Mouse (Mus musculus) gastrocnemius, postnatal 10 days (tissue): ENCODE data around the gene Ctdsp1. TPM values are rescaled to one million over a fixed set of nuclear protein-coding genes. Genes with fewer than 3 reads are reported as not detected.

Experiments used
- DNase-seq: peaks from one replicate; pipeline ENCODE4 v3.0.0; 2021; ENCODE audit warnings: mixed read lengths
- total RNA-seq, 2 experiments: library from RNA; stranded (reverse); gene quantifications; 2 replicates each; pipeline ENCODE4 v1.2.3; 2021

The Ctdsp1 gene
- total RNA-seq, 2 experiments from 2014 or later, result 99.4 to 103 TPM

DNA sequence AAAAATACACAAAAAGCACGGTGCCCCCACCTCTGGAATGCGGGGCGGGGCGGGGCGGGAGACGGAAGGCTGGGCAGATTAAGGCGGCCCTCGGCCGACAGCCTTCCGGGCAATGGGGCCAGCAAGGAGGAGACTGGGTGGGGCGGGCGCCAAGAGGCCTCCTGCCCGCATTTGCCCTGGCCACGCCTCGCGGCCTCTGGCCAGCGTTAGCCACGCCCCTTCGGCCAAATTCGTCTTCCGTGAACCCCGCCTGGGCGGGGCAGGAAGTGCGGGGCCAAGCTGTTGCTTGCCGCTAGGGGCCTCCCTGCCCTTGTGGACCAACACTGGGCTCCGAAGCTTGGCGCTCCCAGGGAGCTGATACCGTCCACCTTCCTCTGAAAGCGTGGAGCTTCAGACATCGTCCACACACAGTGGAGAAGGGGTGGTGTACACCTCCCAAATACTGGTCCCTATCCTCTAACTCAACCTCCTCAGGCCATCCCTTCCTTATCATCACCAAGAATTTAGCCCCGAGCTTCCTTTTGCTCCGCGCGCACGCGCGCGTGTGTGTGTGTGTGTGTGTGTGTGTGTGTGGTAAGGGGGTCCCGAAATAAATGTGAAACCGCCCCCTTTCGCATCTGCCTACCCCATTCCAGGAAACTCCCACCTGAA lies 6.1 kb downstream of the Ctdsp1 start:
- peak; percentile 100 for DNase-seq

DNA sequence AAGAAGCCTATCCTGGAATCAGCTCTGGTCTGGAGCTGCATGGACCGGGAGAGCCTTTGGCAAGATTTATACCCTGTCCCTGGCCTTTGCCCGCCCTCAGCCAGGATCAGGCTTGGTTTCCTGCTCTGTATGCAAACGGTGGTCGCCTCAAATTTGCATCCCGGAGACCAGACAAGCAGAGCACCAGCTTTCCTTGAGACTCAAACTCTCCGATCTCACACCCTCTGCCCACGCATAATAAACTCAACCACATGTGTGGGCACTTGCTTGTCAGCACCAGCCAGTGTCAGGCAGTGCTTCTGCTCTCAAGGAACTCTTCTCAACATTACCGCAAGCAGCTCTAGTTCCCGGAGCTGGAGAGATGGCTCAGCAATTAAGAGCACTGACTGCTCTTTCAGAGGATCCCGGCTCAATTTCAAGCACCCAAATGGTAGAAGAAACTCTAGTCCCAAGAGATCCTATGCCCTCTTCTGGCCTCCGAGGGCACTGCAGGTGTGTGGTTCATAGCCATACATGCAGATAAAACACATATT lies 6.7 kb downstream of the Ctdsp1 start:
- DNase-seq, result peak; percentile 52

DNA sequence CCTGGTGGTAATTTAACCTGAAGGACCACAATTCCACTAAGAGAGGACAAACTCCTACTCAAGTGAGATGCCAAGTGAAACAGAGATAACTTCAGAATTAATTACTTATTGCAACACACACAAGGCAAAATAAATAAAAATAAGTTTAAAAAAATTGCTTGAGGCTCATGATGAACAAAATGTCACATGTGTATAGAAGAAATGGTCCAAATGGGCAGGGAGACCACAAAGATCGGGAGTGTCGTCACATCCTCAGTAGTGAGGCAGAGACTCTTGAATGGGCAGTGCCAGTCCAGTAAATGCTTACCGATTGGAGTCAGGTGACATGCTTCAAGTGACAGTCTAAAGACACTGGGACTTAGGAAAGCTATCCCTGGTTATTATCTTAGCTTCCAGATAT lies 9.2 kb downstream of the Ctdsp1 start:
- DNase-seq, result no peak

DNA sequence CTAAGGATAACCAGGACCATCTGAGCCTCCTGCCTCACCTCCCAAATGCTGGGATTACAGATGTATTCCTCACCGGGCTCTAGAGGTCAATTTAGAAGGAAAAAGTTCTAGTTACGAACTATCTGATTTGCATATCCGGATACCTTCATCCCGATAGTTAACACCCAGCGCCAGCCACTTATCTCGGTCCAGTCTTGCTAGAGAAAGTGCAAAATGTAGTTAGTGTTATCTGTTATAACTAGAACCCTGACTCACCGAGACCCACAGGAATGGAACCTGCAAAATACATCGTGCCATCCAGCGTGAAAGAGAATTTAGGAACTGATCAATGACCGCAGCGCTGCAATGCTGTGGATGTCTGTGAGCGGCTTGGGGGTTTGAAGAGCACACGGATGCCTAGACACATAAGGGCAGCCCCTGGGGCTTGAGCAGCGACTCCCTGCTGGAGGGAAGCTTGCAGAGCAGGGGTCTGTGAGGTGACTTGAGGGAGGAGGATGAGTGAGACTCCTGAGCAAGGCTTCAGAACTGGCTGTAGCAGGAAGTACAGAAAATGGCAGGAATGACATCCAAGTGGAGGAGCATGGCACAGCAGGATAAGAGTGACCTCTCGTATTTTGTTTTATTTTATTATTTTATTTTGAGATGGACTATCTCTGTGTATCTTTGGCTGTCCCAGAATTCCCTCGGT lies 9.8 kb downstream of the Ctdsp1 start:
- no peak for DNase-seq

DNA sequence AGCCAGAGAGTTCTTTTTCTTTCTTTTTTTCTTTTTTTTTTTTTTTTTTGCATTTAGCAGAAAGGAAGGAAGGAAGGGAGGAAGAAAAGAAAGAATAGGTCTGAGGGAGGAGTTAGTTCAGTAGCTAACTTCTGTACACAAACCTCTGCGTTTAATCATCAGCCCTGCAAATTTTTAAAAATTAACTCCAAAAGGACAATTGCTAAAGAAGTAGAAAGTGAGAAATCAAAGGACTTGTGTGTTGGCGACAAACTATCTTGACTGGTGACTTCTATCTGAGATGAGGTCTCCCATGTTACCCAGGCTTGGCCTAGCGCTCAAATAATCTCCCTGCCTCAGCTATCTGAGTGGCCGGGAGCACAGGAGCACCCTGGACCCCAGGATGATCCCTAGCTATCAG lies 12.9 kb downstream of the Ctdsp1 start:
- no peak for DNase-seq

DNA sequence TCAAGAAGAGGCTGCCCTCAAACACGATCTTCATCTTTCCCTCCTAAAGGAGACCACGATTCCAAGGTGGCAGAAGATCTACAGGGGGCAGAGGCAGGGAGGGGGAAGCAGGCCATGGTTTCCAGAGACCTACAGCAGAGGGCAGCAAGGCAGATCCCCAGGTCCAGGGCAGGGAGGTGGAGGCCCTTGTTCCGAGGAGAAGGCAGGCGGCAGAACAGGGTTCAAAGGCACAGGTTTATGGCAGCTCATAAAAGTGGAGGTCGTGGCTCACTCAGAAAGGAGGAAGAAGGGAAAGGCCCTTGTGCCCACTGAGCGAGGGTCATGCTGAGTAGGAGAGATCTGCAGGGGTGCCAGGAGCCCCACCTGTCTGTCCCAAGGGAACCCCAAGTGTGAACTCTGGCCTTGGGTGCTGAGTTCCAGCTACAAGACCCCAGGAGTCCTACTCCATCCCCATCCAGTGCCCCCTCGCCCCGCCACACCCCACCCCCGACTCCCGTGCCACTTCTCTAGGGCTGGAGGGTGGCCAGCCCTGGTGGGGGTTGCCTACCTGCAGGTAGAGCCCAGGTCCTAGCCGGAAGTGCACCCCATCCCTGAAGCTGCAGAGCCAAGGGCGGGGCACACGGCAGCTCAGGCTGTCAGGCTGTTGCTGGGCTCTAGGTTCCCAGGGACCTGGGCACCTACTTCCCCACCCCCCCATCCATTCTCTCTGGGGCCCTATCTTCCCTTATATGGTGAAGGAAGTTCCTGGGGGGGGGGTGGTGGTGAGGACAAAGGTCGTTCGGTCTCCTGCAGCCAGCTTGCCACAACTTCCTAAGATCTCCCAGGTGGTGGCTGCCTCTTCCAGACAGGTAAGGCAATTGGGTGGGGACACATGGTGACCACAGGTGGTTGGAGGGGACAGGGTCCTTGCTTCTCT lies 17.5 kb downstream of the Ctdsp1 start, which contains the start of gene Vil1:
Vil1 (plus strand) TSS at position 788 of the 916 bp plus-strand sequence.
- no peak for DNase-seq

DNA sequence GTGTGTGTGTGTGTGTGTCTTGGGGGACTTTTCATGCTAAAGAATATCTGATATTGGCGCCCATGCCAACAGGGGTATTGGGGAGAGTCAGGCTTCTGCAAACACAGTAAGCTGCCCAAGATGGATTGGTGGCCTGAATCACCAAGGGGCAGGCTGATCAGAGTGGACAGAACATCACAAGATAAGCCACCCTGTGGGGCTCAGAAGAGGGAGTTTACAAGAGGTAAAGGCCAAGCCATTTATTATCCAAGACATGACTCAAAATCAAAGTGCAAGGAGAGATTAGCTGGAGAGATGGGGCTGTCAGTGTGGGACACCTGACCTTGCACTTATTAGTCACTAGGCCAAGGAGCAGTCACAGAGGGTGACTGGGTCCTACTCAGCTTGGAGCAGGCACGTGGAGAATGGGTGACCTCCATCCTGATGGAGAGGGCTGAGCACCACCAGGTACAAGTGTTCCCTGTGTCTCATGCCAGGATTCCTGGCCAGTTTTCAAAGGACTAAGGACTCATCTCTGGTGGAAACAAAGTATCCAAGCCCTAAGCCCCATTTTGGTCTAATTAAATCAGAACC lies 20.5 kb downstream of the Ctdsp1 start:
- DNase-seq, result no peak

DNA sequence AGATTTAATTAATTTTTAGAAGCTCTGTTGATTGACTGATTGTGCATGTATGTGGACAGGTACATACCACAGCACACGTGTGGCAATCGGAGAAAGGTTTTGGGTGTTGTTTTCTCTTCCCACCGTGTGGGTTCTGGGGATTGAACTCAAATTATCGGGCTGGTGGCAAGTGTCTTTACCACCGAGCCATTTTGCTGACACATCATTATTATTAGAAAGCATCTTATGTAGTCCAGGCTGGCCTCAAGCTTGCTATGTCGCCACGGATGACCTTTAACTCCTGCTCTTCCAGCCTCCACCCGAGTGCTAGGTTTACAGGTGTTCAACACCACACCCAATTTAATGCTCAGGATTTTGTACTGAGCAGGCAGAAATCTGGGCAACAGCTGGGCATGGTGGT lies 21.4 kb downstream of the Ctdsp1 start:
- DNase-seq, result no peak

DNA sequence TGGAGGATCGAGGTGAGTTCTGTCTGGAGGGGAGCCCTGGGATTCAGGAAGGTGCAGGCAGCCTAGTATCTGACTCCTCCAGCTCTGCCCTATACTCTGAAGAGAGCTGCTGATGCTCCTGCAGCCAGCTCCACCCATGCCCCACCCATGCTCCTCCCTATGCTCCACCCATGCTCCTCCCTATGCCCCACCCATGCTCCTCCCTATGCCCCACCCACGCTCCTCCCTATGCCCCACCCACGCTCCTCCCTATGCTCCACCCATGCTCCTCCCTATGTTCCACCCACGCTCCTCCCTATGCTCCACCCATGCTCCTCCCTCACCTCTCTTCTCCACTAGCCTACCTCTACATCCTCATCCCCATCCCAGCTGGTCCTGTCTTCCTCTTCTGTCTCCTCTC lies 23.8 kb downstream of the Ctdsp1 start:
- DNase-seq, result peak; percentile 23

DNA sequence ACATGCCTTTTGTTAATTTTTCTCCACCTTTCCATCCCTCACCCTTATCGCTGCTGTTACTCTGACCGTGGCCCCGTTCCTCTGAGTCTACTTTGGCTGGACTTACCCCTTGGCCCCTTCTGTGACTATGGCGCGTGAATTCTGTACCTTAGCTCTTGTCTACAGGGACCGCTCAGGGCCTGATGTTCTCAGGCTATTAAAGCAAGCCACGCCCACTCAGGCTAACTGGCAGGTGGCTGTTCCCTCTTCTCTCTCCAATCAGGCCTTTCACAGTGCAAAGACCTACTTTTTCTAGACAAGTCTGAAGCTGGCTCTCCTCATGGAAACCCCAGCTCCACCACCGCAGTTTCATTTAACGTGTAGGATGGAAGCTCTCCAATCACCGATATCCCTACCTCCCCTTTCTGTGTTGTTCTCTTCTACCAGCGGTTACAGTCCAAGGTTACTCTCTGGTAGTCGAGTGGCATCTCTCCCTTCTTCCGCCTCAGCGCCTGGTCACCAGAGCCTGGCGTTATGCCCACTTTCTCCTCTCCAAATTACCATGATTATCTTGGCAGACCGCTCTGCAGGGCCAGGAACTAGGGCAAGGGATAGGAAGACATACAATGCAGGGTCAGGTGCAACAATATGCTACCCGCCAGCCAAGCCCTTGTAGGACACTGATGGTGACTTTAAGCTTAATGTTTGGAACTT lies 27.6 kb downstream of the Ctdsp1 start:
- DNase-seq, result no peak

DNA sequence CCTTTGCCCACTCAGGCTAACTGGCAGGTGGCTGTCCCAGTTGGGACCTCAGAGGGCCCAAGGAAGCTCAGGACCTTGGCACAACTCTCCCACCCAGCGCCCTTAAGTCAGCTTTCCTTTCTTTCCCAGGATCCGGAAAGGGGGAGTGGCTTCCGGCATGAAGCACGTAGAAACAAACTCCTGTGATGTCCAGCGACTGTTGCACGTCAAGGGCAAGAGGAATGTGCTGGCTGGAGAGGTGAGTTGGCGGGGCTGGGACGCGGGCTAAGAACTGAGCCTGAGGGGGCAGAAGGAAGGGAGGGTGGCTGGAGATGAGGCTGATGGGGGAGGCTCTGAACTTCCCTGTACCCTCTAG lies 28.1 kb downstream of the Ctdsp1 start:
- DNase-seq, result no peak

DNA sequence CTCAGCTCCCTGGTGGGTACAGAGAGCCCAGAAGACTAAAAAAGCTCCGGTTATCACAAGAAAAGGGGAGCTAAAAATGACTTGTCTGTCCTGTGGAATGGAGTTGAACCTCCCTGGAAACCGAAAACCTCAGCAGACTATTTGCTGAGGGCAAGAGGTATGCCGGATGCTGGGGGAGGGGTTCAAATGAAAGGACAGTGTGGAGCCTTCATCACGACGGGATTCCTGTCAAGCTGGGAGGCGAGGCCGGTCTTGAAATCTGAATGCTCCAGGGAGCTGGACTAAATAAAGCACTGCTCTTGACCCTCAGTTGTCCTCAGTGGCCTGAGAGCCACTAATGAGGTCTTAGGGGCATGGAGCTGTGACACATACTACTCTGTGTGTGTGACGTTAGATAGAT lies 31.8 kb downstream of the Ctdsp1 start:
- no peak for DNase-seq

DNA sequence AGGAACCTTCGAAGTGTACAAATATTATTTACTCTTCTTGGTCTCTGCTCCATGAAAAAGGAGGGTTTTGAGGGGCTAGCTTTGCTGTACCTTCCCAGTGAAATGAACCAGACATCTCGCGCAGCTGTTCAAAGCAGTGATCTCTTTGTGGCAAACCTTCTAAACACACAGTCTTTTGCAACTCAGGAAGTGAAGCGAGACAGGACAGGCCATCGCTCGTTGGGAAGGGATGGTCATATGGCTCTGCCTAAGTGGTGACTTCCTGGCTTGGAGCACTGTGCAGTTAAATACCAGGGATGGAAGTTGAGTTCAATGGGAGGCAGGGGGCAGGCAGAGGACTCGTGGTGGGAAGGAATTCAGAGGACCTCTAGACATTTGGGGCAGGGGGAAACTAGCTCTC lies 34.5 kb downstream of the Ctdsp1 start:
- no peak for DNase-seq

DNA sequence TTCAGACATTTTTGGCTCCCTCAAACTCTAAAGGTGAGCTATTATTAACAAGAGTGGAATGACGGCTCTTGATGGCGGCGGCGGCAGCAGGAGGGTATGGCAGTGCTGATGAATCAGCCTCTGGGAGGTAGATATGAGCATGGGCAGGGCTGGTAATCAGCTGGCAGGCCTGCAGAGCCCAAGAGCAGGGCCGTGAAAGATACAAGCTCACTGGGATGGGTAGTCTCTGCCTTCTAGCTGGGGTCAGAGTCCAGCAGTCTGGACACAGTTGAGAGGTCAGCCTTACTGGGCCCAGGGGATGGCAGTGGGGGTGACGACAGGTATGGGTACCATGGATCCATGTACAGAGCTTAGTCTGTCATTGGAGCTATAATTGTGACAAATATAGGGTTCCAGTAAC lies 41.9 kb downstream of the Ctdsp1 start:
- no peak for DNase-seq

DNA sequence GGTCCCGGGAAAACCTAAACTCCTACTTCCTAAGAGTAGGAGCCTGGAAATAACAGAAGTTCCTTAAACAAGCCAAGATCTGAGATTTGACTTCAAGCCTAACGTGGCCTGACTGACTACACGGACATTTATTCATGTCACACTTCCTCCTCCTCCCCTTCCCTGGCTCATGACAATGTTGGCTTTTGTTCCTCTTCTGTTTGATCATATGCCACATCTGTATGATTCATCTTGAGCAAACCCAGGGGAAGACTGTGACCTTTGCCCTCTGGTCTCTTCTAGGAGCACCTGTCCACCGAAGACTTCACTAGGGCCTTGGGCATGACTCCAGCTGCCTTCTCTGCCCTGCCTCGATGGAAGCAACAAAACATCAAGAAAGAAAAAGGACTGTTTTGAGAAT lies 43.3 kb downstream of the Ctdsp1 start:
- DNase-seq, result no peak

DNA sequence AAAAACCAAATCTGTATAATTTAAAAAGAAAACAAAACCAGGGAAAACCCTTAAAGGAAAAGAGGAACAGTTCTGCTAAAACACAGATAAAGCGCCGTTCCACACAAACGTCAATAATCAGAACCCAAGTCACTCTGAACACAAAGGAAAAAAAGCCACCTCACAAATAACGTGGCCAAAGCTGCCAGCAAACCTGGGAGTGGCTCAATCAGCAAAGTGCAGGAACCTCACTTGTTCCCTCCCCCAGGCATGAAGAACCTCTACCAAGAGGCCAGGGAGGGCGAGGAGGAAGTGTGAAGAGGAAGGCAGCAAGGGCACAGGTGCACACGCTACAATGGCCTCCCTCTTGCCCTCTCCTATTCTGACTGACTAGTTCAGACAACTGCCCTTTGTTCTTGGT lies 44.3 kb downstream of the Ctdsp1 start:
- DNase-seq, result no peak

DNA sequence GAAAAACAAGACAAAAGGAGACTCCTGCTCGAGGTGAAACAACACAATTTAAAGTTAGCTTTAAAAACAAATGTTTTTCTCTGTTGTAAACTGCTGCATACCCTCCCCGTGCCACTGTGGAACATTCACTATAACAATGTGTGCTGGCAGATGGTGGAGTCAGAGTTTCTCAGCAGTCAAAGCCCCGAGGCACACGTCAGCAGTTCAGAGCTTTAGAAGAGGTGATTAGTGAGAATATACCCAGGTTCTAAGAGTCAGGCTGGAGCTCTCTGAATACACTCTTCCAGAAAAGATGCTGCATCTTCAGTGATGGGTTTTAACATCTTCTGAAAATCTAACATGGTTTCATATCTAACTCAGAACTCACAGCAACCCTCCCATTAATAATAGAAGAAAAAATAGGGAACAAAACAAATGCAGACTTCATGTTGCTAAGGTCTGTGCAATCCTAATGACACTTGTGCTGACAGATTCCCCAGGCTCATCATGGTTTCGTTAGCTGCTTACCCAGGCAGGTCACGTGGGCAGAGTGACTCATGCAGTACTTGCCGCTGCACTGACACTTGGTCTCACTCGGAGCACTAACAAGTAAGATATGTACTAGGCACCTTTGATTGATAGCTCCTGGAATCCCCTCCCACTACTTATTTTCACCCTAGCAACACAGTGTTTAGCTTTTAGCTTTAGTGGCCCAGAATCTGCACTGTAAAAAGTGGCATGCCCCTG lies 46.6 kb downstream of the Ctdsp1 start:
- no peak for DNase-seq

DNA sequence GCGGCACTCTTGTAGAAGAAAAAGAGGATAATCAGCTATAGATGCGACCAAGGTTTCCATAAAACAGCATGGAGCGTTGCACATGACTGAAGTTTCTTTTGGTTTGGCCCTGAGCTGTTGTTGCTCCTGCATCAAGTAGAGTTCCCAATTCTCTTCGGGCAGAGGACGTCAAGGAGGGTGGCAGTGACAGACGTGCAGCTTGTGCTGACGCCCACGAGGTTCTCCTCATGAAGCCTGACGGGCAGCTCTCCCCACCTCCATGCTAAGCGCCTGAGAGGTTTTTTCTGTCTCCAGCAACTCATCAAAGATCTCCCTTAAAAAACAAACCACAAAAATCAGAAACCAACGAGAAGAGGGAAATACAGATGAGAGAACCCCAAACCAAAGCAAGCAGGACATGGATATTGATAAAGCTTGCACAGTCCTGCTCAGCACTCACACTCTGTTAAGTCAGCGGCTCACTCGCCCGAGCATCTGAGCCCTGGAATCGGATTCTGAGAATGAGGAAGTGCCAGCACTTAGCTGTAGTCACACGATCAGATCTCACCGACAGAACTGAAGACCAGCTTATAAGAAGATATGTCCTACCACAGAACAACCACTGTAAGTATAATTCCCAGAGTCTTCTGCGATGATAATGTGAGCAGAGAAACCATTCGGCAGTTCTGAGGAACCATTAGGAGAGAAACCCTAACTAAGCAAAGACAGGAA lies 48.0 kb downstream of the Ctdsp1 start:
- DNase-seq, result no peak

DNA sequence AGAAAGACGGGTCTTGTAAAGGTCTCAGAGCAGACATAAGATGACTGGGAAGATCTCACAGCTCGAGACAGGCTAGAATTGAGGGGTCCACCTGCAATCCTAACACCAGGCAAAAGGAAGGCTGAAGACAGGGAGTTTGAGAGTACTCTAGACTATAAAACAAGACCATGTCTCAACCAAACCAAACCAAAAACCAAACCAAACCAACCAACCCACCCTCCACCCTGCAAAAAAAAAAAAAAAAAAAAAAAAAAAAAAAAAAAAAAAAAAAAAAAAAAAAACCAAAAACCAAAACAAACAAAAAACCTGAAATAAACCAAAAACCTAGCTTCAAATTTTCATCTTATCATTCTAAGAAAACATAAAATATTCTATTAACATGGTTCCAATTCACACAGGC lies 53.2 kb downstream of the Ctdsp1 start:
- no peak for DNase-seq
